Mouse (Mus musculus) layer of hippocampus, adult 11-12 months (tissue): ENCODE data around the gene Irs2.

ENCODE experiments used
- DNase-seq: peaks from one replicate; pipeline ENCODE4 v3.0.0; 2022; ENCODE audit warnings: low spot score

Irs2 gene

DNA sequence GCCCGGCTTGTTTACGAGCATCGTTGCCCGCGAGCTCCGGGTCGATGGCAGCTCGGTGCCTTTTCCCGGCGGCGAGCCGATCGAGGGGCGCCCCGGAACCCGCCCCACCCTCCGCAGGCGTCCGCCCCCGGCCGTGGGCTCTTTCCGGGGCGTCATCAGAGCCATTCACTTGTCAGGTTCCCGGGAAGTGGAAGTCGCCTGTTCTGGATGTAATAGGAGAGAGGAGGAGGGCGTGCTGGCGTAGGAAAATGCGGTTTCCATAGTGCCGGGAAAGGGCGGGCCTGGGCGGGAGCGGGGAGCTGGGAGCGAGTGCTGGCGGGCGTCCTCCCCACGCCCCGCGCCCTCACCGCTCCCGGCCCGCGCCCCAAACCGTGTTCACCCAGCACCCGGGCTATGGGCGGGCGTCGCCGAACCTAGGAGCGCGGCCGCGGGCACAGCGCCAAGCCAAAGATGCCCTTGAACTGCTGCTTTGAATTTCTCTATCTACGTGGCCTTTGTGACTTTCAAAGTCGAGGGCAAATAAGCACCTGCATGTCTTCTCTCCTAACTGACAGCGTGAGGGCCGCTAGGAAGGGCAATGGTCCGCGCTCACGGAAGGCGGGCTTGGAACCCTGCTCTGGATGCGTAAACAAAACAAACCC, 1.3 kb upstream of the Irs2 start:
- DNase-seq, result peak; percentile 80

DNA sequence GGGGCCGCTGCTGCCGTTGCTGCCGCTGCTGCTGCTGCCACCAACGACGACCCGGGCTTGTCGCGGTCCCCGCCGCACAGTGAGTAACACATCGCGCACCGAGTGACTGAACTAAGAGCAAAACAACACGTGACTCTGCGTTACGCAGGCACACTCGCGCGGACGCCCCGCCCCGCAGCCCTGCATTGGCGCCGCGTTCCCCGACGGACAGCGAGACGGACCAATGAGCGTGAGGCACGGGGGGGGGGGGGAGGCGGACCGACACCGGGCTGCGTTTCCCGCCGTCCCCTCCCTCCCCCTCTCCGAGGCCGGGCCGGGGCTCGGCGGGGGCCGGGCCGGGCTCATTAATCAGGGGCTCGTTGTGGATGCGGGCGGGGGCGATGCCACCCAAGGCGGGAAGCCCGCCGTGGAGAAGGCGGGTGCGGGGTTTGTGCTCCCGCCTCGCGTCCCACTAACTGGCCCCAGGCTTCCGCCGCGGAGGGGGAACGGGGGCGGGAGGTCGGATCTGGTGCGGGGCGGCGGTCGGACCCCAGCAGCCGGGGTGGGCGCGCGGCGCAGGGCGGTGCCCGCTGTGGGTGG, 673 bp upstream of the Irs2 start:
- peak; percentile 99 for DNase-seq

DNA sequence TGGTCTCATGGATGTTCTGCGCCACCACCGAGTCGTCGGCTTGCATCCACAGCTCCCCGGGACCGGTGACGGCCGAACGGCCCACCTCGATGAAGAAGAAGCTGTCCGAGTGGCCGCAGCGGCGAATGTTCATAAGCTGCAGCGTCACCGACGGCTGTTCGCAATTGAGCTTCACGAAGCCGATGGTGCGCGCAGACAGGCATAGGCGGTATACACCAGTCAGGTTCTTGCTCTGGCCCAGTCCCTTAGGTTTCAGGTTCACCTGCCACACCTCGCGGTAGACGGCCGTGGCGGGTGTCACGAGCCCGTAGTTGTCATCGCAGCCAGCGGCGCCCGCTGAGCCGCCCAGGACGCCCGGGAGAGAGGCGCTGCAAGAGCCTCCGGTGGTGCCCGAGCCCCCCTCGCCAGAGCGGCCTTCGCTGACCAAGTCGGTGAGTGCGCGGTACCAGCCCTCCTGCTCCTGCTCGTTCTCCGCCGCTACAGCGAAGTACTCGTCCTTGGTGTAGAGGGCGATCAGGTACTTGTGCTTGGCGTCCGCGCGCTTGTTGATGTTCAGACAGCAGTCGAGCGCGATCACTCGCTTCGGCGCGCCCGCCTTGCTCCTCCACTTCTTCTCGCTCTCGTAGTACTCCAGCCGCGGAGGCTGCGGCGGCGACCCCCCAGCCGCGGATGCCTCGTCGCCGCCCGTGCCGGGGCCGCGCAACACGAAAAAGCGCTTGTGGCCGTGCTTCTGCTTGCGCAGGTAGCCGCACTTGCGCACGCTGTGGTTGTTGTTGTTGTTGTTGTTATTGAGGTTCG, 478 bp downstream of the Irs2 start:
- peak; percentile 55 for DNase-seq

DNA sequence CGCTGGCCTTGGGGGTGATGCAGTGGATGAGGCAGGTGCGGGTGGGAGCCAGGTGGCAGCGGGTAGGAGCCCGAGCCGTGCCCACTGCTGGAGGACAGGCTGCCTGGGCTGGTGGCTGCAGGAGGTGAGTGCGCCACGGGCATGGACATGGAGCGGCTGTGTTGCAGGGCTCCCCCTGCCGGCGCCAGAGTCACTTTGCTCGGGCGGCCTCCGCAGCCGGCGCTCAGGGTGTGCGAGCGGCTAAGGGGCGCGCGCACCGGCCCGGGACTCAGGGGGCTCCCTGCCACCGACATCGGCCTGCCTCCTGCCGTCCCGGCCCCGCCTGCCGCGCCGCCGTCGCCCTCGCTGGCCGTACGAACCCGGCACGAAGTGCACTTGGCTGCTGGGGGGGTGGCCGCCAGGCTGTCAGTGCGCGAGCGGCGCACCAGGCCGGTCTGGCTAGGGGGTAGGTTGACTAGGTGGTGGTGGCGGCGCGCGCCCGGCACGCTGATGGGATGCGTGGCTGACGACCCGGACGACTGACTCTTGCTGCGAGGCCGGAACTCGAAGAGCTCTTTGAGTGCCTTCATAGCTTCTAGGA, 1.2 kb downstream of the Irs2 start:
- peak; percentile 92 for DNase-seq

DNA sequence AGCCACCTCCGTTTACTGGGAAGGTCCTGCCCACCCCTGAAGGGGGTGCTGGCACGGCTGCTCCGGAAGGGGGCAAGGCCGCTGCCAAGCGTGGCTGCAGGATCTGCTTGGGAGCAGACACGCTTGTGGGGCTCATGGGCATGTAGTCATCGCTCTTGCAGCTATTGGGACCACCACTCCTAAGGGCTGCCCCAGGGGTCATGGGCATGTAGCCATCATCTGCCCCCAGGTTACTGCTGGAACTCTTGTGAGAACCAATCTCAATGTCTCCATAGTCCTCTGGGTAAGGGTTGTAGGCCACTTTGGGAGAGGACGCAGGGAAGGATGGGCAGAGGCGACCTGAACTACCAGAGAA, 2.0 kb downstream of the Irs2 start:
- DNase-seq, result no peak

DNA sequence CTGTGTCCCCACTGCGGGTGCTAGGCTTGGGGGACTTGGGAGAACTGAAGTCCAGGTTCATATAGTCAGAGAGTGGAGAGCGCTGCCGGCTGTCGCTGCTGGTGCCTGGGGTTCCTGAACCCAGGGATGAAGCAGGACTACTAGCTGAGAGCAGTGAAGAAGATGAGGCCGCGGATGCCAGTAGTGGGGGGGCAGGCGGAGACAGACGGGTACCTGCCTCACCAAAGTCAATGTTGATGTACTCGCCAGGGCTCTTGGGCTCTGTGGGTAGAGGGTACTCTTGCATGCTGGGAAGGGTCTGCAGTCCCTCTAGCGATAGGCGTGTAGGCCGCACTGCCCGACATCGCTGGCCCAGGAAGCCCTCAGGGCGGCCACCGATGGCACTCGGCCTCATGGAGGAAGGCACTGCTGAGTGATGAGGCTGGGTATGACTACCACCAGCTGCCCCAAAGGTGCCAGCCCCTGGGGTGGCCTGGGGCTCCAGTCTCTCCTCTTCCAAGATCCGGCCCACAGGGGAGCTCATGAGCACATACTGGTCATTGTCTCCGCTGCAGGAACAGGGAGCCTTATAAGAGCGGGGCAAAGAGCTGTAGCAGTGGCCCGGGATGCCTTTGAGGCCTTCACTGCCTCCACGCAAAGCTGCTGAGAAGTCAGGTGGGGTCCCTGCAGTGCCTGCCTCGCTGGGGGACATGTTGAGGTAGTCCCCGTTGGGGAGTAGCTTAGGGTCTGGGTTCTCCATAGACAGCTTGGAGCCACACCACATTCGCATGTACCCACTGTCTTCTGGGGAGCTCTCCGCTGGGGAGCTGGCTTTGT, 2.6 kb downstream of the Irs2 start:
- DNase-seq, result no peak

DNA sequence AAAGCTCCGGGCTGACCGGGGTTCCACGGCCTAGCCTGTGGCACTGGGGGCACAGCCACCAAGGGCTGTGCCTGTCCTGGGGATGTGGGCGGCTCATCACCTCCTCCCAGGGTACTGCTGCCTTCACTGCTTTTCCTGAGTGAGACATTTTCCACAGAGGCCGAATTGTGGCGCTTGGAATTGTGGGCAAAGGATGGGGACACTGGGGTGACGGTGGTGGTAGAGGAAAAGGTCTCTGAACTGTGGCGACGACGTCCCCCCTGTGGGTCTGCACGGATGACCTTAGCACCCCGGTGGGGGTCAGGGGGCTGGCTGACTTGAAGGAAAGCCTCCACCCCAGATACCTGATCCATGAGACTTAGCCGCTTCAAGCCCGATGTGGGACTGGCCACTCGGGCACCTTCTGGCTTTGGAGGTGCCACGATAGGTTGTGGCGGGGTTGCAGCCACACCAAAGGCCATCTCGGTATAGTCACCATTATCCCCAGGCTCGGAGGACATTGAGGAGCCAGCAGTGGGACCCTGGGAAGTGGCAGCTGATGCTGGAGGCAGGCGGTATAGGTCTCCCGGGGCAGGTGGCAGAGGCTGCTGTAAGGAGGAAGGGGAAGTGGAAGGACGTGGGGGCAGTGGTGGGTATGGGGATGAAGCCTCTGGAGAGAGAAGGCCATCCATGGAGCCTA, 3.3 kb downstream of the Irs2 start:
- DNase-seq, result no peak

DNA sequence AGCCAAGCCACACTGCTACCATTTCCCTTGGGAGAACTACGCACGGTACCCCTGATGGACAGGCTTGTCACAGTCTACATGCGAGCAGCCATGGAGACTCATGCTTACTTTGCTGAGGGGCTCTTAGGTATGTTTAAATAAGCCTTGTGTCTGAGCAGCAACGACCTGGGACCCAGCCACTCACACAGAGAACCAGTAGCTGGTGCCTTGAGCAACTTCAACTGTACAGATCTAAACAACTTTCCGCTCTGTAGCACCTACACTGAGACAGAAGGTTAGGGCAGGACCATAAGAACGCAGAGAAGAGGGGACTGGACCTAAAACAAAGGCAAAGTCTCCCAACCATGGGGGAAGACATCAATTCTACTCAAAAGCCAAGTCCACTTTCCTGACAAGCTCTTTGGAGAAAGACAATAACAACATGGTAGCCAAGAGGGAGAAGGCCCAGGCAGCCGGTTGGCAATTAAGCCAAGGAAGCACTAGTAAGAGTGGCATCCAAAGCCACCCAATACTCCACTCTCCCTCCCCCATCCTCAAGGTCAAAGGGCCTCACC, 4.3 kb downstream of the Irs2 start:
- DNase-seq, result no peak

DNA sequence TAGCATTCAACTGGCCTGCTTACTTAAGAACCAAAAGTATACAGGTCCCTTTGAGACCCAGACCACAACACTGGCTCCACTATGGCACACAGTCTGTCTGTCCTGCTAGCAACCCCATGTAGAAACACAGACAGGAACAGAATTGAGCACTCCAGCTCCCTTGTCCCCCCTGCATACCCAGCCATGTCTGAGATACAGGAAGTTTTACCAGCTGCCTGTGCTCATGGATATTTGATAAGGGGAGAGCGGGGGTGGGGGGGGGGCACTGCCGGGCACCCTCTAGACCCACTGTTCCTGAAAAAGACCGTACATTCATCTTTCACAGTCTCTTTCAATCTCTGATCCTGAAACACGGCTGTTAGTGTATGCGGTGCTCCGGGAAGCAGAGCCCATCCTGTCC, 5.0 kb downstream of the Irs2 start:
- DNase-seq, result no peak

DNA sequence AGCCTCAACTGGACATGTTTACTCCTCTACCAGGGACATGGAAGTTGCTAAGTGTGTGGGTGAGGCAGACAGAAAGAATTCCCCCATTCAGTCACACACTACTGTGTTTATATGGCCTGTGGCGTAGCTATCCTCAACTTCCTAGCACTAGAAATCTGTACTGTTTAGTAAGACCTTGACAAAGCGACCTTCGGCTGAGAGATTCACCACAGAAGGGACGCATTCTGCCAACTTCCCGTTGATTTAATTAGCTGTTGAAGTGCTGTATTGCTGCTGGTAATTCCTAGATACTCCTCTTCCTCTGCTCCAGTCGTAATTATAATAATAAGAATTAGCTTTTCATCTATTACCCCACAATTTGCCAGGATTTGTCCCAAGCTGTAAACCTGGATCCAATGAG, 5.4 kb downstream of the Irs2 start:
- DNase-seq, result no peak

DNA sequence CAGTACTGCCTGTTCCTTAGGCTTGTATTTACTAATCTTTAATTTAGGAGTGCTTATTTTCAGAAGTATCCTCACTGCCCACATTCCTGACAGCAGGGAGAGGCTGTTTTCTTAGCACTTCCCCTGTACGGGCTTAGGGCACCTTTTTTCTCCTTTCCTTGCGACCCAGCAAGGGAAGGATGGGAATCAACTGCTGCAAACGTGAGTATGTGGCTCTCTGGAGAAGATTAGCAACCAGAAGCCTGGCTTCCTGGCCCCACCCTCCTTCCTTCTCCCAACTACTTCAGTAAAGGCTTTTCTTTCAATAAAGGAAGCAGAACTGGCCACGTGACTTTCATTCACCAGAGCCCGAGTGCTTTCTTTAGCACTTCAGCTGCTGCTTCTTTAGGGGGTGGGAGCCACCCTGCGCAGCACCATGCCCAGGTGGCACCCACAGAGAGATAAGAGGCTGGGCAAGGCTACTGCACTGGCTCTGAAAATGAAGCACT, 7.2 kb downstream of the Irs2 start:
- no peak for DNase-seq

DNA sequence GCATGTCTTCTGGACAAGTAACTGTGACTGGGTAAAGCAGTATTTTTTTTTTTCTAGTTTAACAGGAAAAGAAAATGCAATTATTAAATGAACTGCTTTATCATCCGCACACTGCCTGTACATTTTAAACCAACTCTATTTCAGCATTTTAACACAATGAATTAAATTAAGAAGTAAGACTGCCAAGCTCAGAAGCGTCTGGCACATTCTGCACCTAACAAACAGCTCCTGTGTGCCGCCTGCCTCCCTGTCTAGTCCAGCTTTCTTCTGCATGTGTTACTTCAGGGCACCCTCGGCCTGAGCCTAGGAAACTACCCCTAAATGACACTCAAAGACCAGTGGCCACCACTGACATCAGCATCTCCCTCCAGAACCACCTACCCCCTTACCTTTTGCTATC, 8.7 kb downstream of the Irs2 start:
- no peak for DNase-seq

DNA sequence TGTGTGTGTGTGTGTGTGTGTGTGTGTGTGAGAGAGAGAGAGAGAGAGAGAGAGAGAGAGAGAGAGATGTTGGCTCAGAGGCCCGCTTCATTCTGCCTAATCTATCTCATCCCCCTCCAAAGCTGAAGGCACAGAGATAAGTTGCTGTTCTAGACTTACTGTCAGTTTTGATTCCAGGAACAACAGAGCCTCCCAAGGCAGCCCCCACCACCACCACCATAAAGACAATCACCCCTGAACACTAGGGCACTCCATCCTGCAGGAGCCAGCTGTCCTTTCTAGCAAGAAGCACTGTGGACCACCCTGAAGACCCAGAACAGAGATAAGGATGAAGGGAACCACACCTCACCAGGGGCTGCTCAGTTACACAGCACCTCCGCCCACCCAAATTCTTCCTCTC, 12.0 kb downstream of the Irs2 start:
- no peak for DNase-seq

DNA sequence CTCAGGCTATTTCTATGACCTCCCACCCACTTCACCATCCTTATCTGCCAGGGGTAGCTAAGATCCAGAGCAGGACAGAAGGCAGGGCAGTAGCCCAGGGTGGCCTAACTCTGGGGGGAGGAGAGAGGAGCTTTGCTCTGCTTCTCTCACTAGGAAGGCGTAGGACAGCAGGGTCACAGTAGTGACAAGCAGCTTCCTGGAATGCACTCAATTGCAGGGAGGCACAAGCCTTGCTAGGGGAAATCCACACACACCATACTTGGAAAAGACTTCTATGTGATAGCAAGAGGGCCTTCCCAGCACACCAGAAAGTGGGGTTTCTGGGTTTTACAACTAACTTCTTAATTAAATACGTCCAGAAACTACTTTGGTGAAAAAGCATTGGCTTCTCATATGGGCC, 12.5 kb downstream of the Irs2 start:
- DNase-seq, result no peak

DNA sequence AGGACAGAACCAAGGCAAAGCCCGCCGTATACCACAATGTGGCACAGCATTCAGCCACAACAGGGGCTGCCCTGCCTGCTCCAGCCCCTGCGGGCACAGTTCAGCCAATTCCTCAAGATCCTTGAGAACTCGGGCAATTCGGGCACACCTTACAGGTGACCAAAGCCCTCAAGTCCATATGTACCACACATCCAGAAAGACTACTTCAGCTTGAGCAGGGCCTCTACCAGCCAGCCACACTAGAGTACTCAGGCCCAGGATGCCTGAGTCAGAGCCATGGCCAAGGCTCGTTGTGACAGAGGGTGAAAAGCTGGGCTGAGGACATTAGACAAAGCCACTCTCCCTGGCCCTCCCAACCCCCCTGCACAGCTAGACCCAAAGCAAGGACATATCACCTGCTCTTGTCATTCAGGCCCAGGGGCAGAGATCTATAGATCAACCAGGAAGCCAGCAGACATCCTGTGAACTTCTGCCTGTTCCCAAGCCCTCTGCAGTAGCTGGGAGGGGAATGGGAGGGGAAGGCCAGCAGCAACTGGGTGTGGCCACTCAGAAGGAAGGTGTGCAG, 13.8 kb downstream of the Irs2 start:
- no peak for DNase-seq

DNA sequence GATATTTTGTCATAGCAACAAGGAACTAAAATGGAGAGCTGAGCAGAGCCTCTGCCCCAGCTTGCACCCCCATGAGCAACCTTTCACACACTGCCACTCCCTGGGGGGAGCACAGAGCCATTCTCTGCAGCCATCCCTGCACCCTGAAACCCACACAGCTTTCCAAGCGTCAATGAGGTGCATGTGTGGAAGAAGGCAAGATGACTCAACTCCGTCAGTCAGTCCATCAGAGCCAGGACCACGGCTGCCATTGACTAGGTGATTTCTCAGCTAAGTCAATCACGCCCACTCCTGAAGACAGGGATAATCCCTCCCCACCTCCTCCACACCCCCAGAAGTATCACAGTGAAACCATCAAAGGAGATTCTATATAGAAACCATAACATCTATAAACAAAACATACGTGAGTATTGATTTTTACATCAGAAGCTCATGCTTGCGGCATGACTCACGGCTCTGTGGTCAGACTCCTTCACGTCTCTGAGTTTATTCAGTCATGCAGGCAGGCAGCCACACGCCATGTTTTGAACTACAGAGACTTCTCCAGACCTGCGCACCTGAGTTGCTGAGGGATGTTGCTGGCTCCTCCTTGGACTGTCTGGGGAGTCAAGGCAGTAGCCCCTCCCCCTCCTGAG, 14.6 kb downstream of the Irs2 start:
- DNase-seq, result no peak

DNA sequence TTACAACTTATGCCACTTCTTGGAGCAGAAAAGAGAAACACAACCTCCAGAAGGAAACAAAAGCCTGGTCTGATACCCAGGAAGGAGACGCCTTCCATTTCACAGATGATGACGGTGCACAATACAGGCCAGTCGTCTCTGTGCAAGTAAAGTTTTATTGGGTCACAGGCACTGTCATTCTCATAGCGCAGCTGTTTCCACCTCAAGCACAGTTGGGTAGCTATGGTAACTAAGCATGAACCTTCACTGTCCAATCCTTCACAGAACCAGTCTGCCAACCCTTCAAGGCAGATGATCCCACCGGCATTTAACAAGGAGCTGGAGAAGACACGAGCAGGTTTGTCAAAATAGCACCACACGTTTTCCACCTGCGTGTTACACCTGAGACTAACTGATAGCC, 16.2 kb downstream of the Irs2 start:
- DNase-seq, result no peak

DNA sequence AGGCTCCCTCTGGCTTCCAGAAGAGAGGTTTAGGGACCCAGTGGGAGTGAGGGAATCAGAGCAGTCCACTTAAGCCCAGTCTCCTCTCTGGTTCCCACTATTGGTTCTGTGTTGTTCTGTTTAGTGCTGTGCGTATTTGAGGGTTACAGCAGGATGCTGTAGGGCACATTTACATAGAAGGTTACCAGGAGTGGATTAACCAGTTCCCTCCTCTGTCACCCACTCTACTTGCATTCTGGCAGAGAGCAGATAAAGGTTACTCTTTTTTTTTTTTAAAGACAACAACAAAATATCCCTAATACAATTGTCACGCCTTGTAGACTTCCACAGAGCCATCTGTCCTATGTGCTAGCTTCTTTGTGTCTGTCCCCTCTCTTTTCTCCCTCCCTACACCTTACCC, 16.9 kb downstream of the Irs2 start:
- no peak for DNase-seq

DNA sequence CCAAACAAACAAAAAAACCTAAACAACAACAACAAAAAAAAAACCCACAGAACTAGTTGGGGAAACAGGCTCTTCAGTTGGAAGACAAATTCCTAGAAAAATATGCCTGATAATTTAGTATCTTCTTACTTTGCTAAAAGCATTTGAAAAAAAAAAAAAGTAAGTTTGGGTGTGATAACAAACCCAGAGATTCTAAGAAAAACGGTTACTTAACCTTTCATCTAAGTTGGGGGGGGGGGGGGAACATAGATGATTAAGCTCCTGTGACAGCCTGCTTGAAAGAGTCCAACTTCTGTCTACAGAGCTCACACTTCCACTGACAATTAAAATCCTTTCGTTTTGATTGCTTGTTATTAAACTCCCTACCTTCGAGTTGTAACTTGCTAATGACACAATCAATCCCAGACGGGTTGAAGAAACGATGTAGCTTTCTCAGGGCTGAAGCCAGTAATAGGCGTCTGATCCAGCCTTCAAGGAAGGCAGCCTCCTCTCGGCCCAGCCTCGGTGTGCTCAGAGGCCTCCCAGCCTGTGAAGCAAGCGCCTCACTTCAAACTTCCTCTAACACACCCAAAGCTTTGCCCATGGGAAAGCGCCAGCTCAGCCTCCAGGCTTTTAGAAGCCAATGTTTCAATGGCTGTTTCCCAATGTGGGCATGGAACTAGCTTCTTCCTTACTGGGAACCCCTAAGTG, 17.7 kb downstream of the Irs2 start:
- DNase-seq, result no peak

DNA sequence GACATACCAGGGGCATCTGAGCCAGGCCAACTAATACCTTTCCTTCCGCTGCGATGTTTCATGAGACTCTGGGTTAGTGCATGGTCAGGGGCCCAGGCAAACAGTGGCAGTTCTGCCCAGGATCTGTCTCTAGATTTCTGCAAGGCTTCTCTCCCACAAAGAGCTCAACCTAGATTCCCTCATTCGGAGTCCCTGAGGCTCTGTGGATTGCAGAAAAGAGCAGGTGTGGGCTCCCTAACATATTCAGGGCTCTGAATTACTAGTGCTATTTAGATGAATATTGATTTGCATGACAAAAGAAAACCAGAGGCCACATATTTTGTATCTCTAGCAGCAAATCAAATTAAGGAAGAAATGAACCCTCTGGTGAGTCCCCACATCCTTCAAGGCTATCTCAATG, 18.3 kb downstream of the Irs2 start:
- no peak for DNase-seq
